Mouse (Mus musculus) lung, adult 2 months (tissue): ENCODE measurements around the gene Glt6d1. TPM values are rescaled to one million over a fixed set of nuclear protein-coding genes. Genes with fewer than 3 reads are reported as not detected.
"Not testable (repeated sequence)": the region's sequence is repeated elsewhere in the genome, so short reads cannot be mapped to it uniquely, and the experiment has no call there.

Experiments
- DNase-seq: peaks from one replicate; pipeline ENCODE4 v3.0.0; 2022
- H3K4me1 ChIP-seq: fragments of 200-500 bp; 2 replicates; pipeline ENCODE4 v1.6.1; 2011; ENCODE audit warnings: low read length; ENCODE audit not compliant: control insufficient read depth, insufficient read depth
- H3K4me3 ChIP-seq: fragments of 200-500 bp; replicated peaks from 2 replicates; pipeline ENCODE3; 2011; ENCODE audit warnings: low read depth, mild to moderate bottlenecking, control low read depth, low read length; ENCODE audit errors: extremely low read depth
- CTCF ChIP-seq: fragments of 200-500 bp; IDR thresholded peaks from 2 replicates; pipeline ENCODE4 v1.5.1; 2011; ENCODE audit warnings: mild to moderate bottlenecking, low read length, control low read depth; ENCODE audit not compliant: insufficient read depth
- POLR2A ChIP-seq: fragments of 200-500 bp; IDR thresholded peaks from 2 replicates; pipeline ENCODE4 v1.6.1; 2011; ENCODE audit warnings: low read depth, mild to moderate bottlenecking, control low read depth, low read length, borderline replicate concordance; ENCODE audit errors: extremely low read depth
- WGBS: fragments of 180-500 bp; shearing (Covaris S2); methylation state at CpG from one replicate; pipeline ENCODE4 v1.1.7; 2018; 5-methylcytosine and 5-hydroxymethylcytosine counted together
- polyA plus RNA-seq: library from polyadenylated mRNA; depleted of rRNA; stranded (reverse); fragments of >200 nt; gene quantifications from 2 replicates; pipeline ENCODE4 v1.2.3, GENCODE M21; 2012; rRNA removed

The Glt6d1 gene
- polyA plus RNA-seq: not detected in 2 replicates

DNA sequence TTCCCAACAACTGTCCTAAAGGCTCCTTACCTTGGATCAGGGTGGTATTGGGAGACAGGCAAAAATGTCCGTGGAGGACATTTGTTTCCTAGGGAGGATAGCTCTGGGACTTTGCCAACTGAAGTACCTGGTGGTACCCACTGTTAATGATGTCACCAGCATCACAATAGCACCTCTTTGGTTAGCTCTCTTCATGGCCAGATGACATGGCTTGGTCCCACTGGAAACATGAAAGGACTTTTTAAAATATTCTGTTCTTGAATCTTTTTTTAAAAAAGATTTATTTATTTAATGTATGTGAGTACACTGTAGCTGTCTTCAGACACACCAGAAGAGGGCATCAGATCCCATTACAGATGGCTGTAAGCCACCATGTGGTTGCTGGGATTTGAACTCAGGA is at the start of gene Glt6d1:
Gene Glt6d1, minus strand, starts transcription at position 101 of the 400 bp plus-strand sequence.
- DNase-seq: not testable (repeated sequence)
- 82% methylated on average over 1 of the region's 1 CpGs for WGBS

DNA sequence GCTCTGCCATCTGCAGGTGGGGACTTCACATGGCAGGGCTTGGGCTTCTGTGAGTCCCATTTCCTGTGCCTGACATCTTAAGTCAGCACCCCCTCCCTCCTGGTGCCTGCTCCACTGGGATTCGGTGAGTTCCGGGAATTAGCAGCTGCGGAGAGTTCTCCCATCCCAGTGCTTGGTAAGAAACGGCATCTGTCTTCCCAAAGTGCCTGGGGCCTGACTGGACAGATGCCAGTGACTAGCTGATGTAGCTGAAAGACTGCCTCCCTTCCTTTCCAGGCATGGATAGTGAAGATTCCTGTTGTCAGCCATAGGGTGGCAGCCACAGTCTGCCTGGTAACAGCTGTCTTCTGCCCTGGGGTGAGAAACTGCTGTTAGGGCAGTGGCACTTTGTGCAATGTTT is 49.8 kb upstream of the Glt6d1 start:
- WGBS: 13% methylated on average over 4 of the region's 4 CpGs
- H3K4me3 ChIP-seq: no peak overlapping the region
- TF ChIP-seq POLR2A (no peak), CTCF (no peak)
- DNase-seq: no peak
- H3K4me1 ChIP-seq: no peaks in the 10 kb centered on the region

More for the DNA sequence above, at the start of gene Glt6d1:
- not testable (repeated sequence) for H3K4me1 ChIP-seq, H3K4me3 ChIP-seq

DNA sequence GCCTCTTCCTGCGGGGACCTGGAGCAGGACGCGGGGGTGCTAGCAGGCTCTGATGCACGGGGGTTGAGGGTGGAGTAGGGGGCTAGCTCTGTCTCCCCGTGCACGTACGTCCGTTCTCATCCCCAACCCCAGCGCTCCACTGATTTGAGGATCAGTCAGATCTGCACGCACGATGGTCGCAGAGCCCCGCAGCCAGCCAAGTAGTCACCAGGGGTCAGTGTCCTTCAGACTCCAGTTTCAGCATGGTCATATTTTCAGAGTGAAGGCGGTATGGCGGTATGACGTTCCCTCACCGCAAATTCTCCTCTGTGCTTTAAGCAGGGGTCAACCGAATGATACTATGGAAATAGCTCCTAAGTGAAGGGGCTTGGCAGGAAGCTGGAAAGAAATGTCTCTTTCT is 48.6 kb upstream of the Glt6d1 start:
- WGBS: 5% methylated on average over 18 of the region's 18 CpGs
- no peak for DNase-seq
- TF ChIP-seq POLR2A: no peak
- no peak for TF ChIP-seq CTCF
- H3K4me1 ChIP-seq: no peaks in the 10 kb centered on the region
- no peak overlapping the region for H3K4me3 ChIP-seq

DNA sequence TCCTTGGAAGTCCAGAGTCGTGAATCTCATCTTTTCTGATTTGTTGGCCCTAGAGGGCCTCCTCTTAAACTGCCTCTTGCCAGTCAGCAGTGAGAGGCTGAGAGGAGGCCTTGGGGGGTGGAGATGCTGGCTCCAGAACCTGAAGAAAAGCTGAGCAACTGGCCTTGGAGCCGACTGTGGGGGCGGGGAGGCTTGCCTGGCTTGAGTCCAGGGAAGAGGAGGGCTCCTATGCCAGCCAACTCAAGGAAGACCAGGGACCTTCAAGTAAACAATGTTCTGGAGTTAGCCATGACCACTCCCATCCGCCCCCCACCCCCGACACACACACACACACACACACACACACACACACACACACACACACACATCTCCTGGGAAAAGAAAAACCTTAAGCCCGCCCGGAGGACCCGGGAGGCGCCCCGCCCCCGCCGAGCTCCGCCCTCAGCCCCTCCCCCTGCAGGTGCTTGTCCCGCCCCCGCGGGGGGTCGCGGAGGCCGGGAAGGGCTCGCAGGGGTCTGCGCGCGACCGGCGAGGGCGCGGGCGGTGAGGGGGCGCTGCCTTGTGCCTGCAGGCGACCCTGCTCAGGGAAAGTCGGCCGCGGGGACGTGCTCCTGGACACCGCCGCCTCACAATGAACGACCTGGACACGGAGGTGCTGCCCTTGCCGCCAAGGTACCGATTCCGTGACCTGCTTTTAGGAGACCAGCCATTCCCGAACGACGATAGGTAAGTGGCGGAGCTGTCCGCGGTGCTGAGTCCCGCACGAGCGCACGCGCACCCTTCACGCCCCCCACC is 47.9 kb upstream of the Glt6d1 start, which contains the start of gene Kcnt1:
Gene Kcnt1, plus strand, starts transcription at position 398 of the 795 bp plus-strand sequence.
- 2% methylated on average over 53 of the region's 53 CpGs for WGBS
- DNase-seq: no peak
- Histone ChIP-seq H3K4me1 (no peaks in the 10 kb centered on the region), H3K4me3 (no peak within 1 kb of the TSS)
- no peak for TF ChIP-seq CTCF
- no peak for TF ChIP-seq POLR2A

DNA sequence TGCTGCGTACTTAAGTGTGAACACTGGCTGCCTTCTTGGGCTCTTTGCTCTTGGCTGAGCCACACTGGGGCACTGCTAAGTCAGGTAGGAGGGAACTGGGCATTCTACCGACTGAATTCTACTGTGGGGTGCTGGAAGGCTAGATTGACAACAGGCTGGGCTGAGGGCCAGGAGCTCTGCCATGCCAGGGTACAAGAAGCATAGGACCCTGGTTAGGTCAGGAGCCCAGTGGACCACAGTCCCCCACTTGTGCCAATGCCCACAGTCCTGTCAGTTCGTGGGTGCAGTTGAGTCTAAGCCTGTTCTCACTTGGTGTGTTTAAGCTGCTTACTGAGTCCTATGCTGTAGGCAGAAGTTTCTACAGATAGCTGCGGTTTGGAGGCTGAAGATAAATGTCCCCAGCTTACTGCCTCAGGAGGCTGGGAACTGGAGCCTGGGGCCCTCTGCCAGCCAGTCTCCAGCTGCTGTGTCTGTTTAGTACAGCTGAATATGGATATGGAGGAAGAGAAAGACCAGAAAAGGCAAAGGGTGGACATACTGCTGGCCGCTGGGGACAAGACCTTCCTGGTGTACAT is 47.1 kb upstream of the Glt6d1 start:
- DNase-seq: no peak
- Histone ChIP-seq H3K4me3 (no peak overlapping the region), H3K4me1 (no peaks in the 10 kb centered on the region)
- TF ChIP-seq CTCF: no peak
- no peak for TF ChIP-seq POLR2A
- 57% methylated on average over 5 of the region's 5 CpGs for WGBS

DNA sequence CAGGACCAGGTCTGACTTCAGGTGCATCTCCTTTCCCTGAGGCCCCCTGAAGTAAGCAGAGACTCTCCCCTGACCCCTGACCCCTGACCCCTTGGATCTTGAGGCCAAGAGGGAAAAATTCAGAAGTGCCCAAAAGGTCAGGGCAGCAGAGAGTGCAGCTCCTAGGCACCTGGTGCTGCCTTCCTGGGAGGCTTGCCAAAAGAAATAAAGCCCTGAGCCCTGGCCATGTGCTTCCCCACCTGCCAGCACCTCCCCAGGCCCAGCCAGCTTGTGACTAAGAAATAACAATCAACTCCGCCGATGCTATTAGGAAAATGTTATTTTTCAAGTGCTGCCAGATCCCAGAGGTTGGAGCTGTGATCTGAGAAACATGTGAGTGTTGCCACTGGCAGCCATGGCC is 46.4 kb upstream of the Glt6d1 start:
- DNase-seq: no peak
- no peaks in the 10 kb centered on the region for H3K4me1 ChIP-seq
- 53% methylated on average over 2 of the region's 2 CpGs for WGBS
- no peak overlapping the region for H3K4me3 ChIP-seq
- TF ChIP-seq POLR2A (no peak), CTCF (no peak)

DNA sequence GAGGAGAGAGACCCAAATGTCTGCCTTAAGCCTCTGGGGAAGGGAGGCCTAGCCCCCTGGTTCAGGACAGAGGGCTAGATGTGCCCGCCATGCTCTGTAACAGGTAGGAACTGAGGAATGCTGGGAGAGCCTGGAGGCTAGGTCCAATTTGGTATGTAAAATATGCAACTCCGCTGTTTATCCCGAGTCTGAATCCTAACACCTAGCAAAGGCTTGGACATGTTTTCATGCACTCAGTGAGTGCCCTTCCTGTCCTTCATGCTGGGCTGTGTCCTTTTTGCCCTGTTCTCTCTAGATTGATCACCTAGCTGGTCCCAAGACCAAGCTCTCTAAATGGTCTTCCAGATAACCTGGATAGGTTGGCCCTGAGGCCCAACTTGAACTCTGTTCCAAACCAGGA is 44.2 kb upstream of the Glt6d1 start:
- WGBS: 81% methylated on average over 3 of the region's 3 CpGs
- Histone ChIP-seq H3K4me3 (no peak overlapping the region), H3K4me1 (no peaks in the 10 kb centered on the region)
- DNase-seq: no peak
- no peak for TF ChIP-seq POLR2A
- no peak for TF ChIP-seq CTCF

DNA sequence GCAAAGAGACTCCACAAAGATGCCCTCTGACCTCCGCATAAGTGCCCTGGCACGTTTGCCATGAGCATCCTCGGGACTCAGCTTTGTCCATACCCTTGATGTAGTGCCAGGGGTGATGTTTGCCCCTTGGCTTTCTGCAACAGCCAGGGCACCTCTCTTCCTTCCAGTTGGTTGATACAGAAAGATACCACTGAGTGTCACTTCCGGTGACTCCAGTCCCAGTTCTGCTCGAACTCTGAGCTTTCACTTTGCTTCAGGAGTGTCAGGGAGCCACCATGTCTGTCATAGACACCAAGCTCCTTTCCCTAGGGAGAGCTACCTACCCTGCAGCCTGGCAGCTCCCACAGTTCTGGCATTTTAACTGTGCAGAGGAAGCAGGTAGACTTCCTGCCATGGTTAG is 38.4 kb upstream of the Glt6d1 start:
- no peaks in the 10 kb centered on the region for H3K4me1 ChIP-seq
- WGBS: 62% methylated on average over 5 of the region's 5 CpGs
- no peak overlapping the region for H3K4me3 ChIP-seq
- no peak for DNase-seq
- TF ChIP-seq POLR2A (no peak), CTCF (no peak)

DNA sequence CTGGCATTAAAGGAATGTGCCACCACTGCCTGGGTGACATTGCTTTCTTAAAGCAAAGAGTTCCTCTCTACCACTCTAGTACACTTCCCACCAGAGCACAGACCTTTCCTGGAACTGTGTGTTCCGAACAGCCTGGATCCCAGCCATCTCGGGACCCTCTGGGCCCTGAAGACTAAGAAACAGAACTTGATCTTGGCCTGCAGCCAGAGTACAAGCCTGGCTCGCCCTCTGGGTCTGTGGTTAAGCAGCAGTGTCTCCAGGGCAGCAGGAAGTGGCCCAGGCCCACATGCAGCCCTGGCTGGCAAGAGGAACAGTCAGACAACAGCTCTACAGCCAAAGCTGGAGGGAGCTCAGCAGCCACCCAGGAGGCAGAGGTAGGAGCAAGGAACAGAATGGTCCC is 37.0 kb upstream of the Glt6d1 start:
- Histone ChIP-seq H3K4me3 (no peak overlapping the region), H3K4me1 (no peaks in the 10 kb centered on the region)
- peak; percentile 17 for DNase-seq
- TF ChIP-seq CTCF (no peak), POLR2A (no peak)
- 18% methylated on average over 3 of the region's 3 CpGs for WGBS

DNA sequence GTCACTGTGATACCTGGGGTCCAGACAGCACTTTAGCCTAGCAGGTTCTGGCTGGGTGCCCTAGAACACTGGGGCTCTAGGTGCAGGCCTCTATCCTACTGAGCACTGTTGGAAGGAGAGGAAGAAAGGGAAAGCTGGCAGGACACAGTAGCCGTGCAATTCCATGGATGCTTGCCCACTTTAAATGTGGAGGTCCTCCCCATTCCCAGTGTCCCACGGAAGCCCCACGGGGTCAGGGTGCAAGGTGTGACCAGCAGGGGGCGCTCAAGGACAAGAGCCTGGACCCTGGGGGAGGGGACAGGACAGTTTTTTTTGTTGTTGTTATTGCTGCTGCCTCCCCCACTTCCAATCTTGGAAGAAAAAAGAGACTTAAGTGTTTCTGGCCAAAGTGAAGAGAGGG is 34.7 kb upstream of the Glt6d1 start:
- H3K4me1 ChIP-seq: no peaks in the 10 kb centered on the region
- TF ChIP-seq POLR2A (no peak), CTCF (peak; percentile 54)
- no peak overlapping the region for H3K4me3 ChIP-seq
- DNase-seq: peak; percentile 58
- WGBS: 11% methylated on average over 4 of the region's 4 CpGs
